Mouse (Mus musculus) heart, embryonic 15.5 days (tissue): Measurements from ENCODE around the gene Gpr142. TPM values are rescaled to one million over a fixed set of nuclear protein-coding genes. Genes with fewer than 3 reads are reported as not detected.

Experiments used
- ATAC-seq: fragments of 200-750 bp; cut with Nextera tagmentation; replicated peaks from 2 replicates; pipeline ENCODE4 v1.8.0; 2017; ENCODE audit warnings: low read depth, moderate TSS enrichment; ENCODE audit not compliant: insufficient number of reproducible peaks, insufficient read depth, low FRiP score
- H3K27ac ChIP-seq: fragments of 300-500 bp; sonication (generic); 2 replicates; pipeline ENCODE4 v1.5.1; 2015; ENCODE audit warnings: mild to moderate bottlenecking, inconsistent platforms
- H3K27me3 ChIP-seq: fragments of 300-500 bp; sonication (generic); 2 replicates; pipeline ENCODE4 v1.6.1; 2015; ENCODE audit warnings: inconsistent platforms
- H3K36me3 ChIP-seq: fragments of 300-500 bp; sonication (generic); 2 replicates; pipeline ENCODE4 v1.6.1; 2015; ENCODE audit warnings: mild to moderate bottlenecking, inconsistent platforms
- H3K4me1 ChIP-seq: fragments of 300-500 bp; sonication (generic); replicated peaks from 2 replicates; pipeline ENCODE4 v1.6.1; 2015; ENCODE audit warnings: inconsistent platforms
- H3K4me2 ChIP-seq: fragments of 300-500 bp; sonication (generic); 2 replicates; pipeline ENCODE4 v1.6.1; 2015; ENCODE audit warnings: inconsistent platforms, mild to moderate bottlenecking, moderate library complexity
- H3K4me3 ChIP-seq: fragments of 300-500 bp; sonication (generic); 2 replicates; pipeline ENCODE4 v1.5.1; 2015; ENCODE audit warnings: mild to moderate bottlenecking, inconsistent platforms
- H3K9ac ChIP-seq: fragments of 300-500 bp; sonication (generic); 2 replicates; pipeline ENCODE4 v1.6.1; 2015; ENCODE audit warnings: mild to moderate bottlenecking, inconsistent platforms
- H3K9me3 ChIP-seq: fragments of 300-500 bp; sonication (generic); replicated peaks from 2 replicates; pipeline ENCODE4 v1.6.1; 2016; ENCODE audit warnings: inconsistent platforms
- WGBS: fragments of 180-500 bp; shearing (Covaris S2); methylation state at CpG from one replicate; pipeline ENCODE4 v1.1.7; 2015; ENCODE audit warnings: mixed read lengths; 5-methylcytosine and 5-hydroxymethylcytosine counted together
- polyA plus RNA-seq: library from polyadenylated mRNA; unstranded; fragments of >200 nt; fragmentation: Nextera tagmentation; extraction: Ambion mirVana; gene quantifications from 2 replicates; pipeline ENCODE4 v1.2.1, GENCODE M21; 2015

Gene Gpr142
- polyA plus RNA-seq, 1 experiment from 2014 or later, result not detected

DNA sequence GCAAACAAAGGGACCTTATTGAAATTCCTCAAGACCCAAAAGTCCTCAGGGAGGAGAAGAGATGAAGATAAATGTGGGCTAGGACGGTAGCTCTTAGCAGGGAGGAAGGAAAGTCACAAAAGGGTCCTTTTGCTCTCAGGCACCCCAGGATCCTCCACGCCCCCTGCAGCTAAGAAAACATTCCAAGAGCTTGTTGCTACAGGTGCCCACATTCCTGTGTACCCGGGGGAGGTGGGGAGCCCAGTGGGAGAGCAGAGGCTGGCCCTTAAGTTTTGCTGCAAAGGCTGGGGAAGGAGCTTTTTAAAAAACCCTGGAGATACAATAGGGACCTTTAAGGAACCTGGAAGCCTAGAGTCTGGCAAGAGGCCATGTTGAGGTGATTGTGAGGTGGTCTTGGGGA, 21.7 kb downstream of the Gpr142 start:
- H3K4me3 ChIP-seq, result no peak overlapping the region
- no peak overlapping the region for H3K4me2 ChIP-seq
- H3K27ac ChIP-seq, result no peak overlapping the region
- no peaks in the 10 kb centered on the region for H3K36me3 ChIP-seq
- no peaks in the 10 kb centered on the region for H3K27me3 ChIP-seq
- H3K9ac ChIP-seq, result no peak overlapping the region
- H3K9me3 ChIP-seq, result no peaks in the 10 kb centered on the region
- WGBS, result 51% methylated on average over 3 of the region's 3 CpGs
- peaks cover 12% of the 10 kb centered on the region for H3K4me1 ChIP-seq
- no peak for ATAC-seq

DNA sequence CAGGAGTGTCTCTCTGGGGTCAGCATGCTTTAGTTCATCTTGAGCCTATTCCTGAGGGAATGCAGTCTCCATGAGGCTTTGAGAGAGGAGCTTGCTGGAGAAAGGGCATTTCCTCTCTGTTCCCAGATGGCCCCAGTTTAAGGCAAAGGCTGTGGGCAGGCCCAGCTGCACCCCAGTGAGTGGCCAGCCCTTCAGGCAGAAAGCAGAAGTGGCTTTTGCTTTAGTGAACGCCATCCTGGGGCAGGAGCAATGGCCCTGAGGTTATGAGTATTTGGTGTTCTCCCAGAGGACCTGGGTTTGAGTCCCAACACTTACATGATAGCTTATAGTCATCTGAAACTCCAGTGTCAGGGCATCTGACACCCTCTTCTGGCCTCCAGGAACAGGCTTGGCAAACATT, 22.6 kb downstream of the Gpr142 start:
- no peak overlapping the region for H3K27ac ChIP-seq
- WGBS, result 74% methylated on average over 1 of the region's 1 CpGs
- H3K27me3 ChIP-seq, result no peaks in the 10 kb centered on the region

DNA sequence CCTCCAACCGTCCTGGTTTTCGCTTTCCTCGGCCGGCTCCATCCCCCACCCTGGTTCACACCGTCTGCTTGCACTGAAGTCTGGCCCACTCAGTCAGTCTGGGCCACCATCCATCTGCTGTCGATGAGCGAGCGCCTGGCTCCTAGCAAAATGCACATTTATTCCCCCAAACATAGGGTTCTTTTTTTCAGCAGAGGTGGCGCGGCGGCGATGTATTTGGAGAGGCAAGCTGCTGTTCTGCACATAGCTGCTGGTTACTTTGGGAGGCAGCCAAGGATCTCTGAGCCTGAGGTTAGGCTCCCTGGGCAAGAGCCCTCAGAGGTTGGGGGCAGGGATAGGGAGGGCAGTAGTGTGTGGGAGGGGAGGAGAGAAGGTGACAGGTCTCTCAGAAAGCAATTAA, 24.0 kb downstream of the Gpr142 start:
- H3K27ac ChIP-seq, result peak overlapping the region; percentile 39
- no peak overlapping the region for H3K9ac ChIP-seq
- no peaks in the 10 kb centered on the region for H3K27me3 ChIP-seq
- no peaks in the 10 kb centered on the region for H3K9me3 ChIP-seq
- ATAC-seq, result peak; percentile 44; the same call in 1 of the 2 replicates
- WGBS, result 49% methylated on average over 12 of the region's 12 CpGs
- peak overlapping the region; percentile 27 for H3K4me2 ChIP-seq
- no peaks in the 10 kb centered on the region for H3K36me3 ChIP-seq
- no peak overlapping the region for H3K4me3 ChIP-seq
- H3K4me1 ChIP-seq, result peaks cover 12% of the 10 kb centered on the region

More for the DNA sequence above, 22.6 kb downstream of the Gpr142 start:
- no peaks in the 10 kb centered on the region for H3K36me3 ChIP-seq
- H3K9ac ChIP-seq, result no peak overlapping the region
- no peak overlapping the region for H3K4me3 ChIP-seq
- H3K4me1 ChIP-seq, result peaks cover 12% of the 10 kb centered on the region
- ATAC-seq, result no peak
- H3K4me2 ChIP-seq, result no peak overlapping the region
- no peaks in the 10 kb centered on the region for H3K9me3 ChIP-seq

DNA sequence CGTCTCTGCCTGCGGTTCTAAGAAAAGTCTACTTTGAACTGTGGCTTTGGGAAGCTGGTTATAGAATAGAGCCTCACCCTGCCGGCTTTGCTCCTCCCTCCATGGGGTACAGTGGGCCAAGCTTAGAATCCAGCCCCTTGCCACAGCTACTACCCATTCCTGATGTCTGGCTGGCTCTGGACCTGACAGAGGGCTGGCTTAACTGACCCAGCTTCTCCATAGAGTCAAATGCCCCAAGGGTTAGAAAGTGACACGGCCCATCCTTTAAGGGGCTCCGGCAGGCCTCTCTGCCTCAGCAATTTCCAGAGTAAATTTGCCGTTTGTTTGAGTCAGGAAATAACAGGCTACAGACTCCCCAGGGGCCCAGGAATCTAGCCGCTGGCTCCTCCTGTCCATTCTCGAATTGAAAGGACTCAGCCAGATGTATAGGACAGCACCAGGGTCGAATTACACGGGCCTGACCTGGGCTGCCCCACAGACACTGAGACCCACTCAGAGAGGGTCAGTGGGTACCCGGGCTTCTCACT, 24.5 kb downstream of the Gpr142 start:
- Histone ChIP-seq H3K36me3 (no peaks in the 10 kb centered on the region), H3K27me3 (no peaks in the 10 kb centered on the region), H3K4me2 (peak overlapping the region; percentile 27; the same call in 1 of the 2 replicates), H3K4me1 (peaks cover 12% of the 10 kb centered on the region), H3K27ac (peak overlapping the region; percentile 39), H3K9me3 (no peaks in the 10 kb centered on the region), H3K4me3 (no peak overlapping the region), H3K9ac (no peak overlapping the region)
- WGBS, result 20% methylated on average over 11 of the region's 11 CpGs
- no peak for ATAC-seq

DNA sequence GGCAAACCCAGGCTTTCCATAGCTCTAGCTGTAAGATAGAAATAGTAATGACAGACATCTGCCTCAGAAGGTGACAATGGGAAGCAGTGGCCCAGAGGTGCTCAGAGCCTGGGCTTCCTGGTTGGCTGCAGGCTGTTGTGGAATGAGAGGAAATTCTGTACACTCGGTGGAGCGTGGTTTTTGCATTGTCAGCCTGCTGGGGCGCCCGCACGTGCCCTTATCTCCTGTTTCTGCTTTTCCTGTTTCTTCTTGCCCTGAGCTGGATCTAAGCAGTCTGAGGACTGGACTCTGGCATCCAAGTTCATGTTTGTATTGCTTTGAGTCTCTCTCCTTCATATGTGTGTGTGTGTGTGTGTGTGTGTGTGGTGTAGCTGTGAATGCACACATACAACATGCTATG, 28.0 kb downstream of the Gpr142 start:
- Histone ChIP-seq H3K9me3 (no peaks in the 10 kb centered on the region), H3K4me1 (peaks cover 33% of the 10 kb centered on the region), H3K9ac (no peak overlapping the region), H3K36me3 (no peaks in the 10 kb centered on the region), H3K27me3 (no peaks in the 10 kb centered on the region), H3K27ac (no peak overlapping the region; the same call in 1 of the 2 replicates), H3K4me2 (no peak overlapping the region), H3K4me3 (no peak overlapping the region)
- ATAC-seq, result no peak
- 24% methylated on average over 5 of the region's 5 CpGs for WGBS

DNA sequence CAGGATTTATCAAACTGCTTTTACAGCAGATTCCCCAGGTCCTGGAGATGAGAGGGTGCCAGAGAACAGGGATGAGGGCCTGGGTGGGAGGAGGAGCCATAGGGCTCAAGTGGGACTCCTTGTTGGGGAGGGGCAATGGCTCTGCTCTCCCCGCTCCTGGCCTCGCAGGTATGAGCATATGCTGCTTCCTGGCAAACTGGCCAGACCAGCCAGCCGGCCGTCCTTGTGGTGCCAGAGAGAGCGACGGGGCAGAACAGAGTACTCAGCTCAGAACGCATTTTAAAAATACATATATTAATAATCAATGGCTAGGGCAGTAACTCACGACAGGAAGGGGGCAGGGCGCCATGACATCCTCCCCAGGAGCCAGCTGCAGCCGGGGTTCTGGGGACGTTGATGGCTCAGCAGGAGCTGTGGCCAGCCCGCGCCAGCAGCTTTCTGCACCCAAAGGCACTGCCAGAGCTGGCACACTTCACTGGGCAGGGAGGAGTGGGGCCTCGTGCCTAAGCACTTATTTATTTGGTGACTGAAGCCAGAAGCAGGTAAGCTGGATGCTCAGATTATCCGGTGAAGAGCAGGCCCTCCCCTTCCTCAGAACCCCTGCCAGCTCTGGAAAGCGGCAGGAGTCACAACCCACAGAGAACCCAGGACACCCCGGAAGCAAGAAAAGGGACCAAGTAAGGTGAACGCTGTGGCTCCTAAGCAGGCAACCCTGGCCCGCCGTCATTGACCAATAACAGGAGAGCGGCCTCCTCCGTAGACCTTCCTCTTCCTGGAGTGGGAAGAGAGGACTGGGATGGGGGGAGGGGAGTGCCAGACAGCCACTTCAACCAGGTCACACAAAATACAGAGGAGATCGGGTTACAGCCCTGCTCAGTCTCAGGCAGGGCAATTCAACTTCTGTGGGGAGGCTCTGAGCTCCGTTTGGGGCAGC, 31.0 kb downstream of the Gpr142 start:
- Histone ChIP-seq H3K9me3 (no peaks in the 10 kb centered on the region), H3K27ac (peak overlapping the region; percentile 92), H3K36me3 (no peaks in the 10 kb centered on the region), H3K4me1 (peaks cover 26% of the 10 kb centered on the region), H3K27me3 (no peaks in the 10 kb centered on the region), H3K4me2 (peak overlapping the region; percentile 79), H3K9ac (peak overlapping the region; percentile 51), H3K4me3 (peak overlapping the region; percentile 46)
- ATAC-seq, result peak; percentile 87
- 6% methylated on average over 24 of the region's 24 CpGs for WGBS

DNA sequence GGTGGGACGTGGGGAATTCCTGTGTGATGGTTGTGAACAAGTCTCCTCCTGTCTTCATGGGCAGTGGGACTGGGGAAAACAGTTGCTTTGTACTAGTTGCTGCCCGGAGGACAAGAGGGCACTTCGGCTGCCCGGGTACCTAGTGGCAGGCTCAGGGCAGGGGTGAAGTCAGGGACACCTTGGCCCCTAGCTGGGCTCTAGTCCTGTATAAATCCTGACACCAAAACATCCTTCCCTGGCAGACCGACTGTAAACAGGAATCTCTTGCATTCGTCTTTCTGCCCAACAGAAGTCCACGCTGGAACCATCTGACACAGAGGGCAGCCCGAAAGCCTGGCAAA, 31.7 kb downstream of the Gpr142 start:
- H3K4me3 ChIP-seq, result peak overlapping the region; percentile 46
- peaks cover 26% of the 10 kb centered on the region for H3K4me1 ChIP-seq
- H3K27me3 ChIP-seq, result no peaks in the 10 kb centered on the region
- peak overlapping the region; percentile 92 for H3K27ac ChIP-seq
- WGBS, result 26% methylated on average over 8 of the region's 8 CpGs
- H3K4me2 ChIP-seq, result peak overlapping the region; percentile 79
- ATAC-seq, result no peak; the same call in 1 of the 2 replicates
- no peaks in the 10 kb centered on the region for H3K9me3 ChIP-seq
- H3K9ac ChIP-seq, result no peak overlapping the region; the same call in 1 of the 2 replicates
- no peaks in the 10 kb centered on the region for H3K36me3 ChIP-seq

DNA sequence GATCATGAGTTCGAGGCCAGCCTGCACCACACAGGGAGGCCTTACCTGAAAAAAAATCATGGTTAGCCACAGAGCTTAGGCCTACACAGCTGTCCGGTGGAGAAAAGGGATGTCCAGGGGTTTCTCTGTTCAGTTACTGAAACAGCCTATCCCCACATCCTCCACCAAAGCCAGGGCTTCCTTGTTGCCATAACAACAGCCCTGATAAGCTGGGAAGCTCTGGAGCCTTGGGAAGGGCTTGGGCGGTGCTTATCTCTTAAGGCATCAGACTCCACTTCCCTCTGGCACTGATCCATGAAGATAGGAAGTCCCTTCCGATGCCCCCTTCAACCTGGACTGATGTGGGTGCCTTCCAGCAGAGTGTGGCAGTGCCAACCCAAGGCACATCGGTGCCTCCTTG, 34.4 kb downstream of the Gpr142 start:
- WGBS, result 43% methylated on average over 5 of the region's 5 CpGs
- Histone ChIP-seq H3K36me3 (no peaks in the 10 kb centered on the region), H3K9me3 (no peaks in the 10 kb centered on the region), H3K27ac (no peak overlapping the region), H3K9ac (no peak overlapping the region), H3K4me2 (no peak overlapping the region), H3K4me3 (no peak overlapping the region), H3K27me3 (no peaks in the 10 kb centered on the region), H3K4me1 (peaks cover 30% of the 10 kb centered on the region)
- no peak for ATAC-seq

DNA sequence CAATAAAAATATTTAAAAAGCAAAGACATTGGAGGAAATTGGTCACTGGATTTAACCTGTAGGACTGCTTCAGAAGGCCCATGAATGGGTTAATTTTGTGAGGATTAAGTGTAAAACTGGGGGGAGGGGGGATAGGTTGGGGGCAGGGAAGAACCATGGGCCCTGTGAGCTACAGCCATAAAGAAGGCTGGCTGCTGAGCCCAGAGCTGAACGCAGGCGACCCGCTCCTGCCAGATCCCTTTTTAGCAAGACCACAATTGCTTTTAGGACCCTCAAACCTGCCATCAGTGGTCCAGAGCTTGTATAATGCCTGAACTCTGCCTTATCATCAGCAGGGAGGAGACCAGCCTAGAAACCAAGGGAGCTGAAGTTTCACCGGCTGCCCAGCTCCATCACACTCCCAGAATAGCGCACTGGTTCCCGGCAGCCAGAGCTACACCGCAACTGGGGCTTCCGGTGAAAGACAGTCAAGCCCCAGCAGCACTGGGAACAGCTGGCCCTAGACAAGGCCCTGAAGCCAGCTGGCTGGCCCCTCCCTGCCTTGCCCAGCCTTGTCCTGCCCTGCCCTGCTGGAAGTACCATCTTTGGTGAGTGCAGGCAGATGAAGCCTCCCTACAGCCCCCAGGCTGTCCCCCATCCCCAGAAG, 45.2 kb downstream of the Gpr142 start:
- Histone ChIP-seq H3K9ac (no peak overlapping the region), H3K4me2 (0 out of 2 replicates have a peak overlapping the region, but pooled peaks have one; percentile 33), H3K36me3 (no peaks in the 10 kb centered on the region), H3K4me3 (no peak overlapping the region), H3K4me1 (peaks cover 18% of the 10 kb centered on the region), H3K27me3 (0 out of 2 replicates have a peak, but pooled peaks cover 2% of the 10 kb centered on the region), H3K9me3 (no peaks in the 10 kb centered on the region), H3K27ac (peak overlapping the region; percentile 80)
- 6% methylated on average over 8 of the region's 8 CpGs for WGBS
- ATAC-seq, result peak; percentile 86

DNA sequence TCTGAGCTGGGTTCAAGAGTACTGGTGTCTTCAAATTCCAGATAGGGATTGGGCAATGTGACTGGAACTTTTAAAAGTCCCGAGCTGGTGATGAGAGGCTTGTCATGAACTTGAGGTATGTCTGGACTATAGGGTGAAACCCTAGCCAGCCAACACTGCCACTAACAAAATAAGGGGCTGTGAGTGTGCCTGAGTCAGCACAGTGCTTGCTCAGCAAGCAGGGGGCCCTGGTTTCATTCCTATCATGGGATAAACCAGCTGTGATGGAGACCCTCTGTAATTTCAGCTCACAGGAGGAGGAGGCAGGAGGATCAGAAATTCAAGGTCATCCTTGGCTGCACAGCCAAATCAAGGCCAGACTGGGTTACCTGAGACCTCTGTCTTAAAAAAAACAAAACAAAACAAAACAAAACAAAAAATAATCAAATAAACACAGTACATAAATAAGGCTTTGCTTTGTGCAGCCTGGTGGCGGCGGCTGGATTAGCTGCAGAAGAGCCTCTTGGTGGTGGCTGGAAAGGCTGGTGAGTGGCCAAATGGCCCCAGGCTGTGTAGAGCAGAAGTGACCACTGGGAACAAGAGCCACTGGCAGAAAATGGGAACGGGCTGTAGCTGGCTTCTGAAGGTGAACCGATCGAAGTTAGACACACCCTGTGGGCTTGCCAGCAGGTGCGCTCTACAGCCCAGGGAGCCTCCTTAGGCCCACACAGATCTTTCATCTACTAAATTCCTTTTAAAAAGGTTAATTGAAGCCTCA, 45.9 kb downstream of the Gpr142 start:
- no peak overlapping the region for H3K9ac ChIP-seq

DNA sequence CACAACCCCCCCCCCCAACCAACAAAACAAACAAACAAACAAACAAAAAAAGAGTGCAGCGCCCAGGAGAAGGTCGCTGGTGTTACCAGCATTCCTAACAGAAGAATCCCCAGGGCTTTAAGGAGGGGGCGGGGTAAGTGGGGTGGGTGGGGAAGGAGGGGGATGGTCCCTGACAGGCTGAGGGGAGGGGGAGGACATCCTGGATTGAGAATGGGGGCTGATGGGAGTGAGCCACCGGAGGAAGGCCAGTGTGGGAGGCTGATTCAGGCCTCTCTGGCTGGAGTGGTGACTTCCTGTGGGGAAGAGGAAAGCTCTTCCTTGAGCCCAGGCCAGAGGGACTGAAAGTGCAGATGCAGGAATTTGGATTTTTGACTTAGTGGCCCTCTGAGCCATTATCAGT, 47.6 kb downstream of the Gpr142 start:
- no peak overlapping the region for H3K27ac ChIP-seq
- H3K4me2 ChIP-seq, result no peak overlapping the region
- H3K4me3 ChIP-seq, result no peak overlapping the region
- no peaks in the 10 kb centered on the region for H3K9me3 ChIP-seq
- H3K27me3 ChIP-seq, result peaks cover 10% of the 10 kb centered on the region; the same call in 1 of the 2 replicates
- peaks cover 32% of the 10 kb centered on the region for H3K4me1 ChIP-seq
- H3K36me3 ChIP-seq, result no peaks in the 10 kb centered on the region
- WGBS, result 62% methylated on average over 4 of the region's 4 CpGs
- H3K9ac ChIP-seq, result no peak overlapping the region
- no peak for ATAC-seq

More for the DNA sequence above, 45.9 kb downstream of the Gpr142 start:
- Histone ChIP-seq H3K27ac (peak overlapping the region; percentile 80), H3K9me3 (no peaks in the 10 kb centered on the region), H3K27me3 (peaks cover 9% of the 10 kb centered on the region; the same call in 1 of the 2 replicates), H3K4me3 (no peak overlapping the region), H3K4me2 (no peak overlapping the region), H3K4me1 (peaks cover 18% of the 10 kb centered on the region), H3K36me3 (no peaks in the 10 kb centered on the region)
- ATAC-seq, result no peak
- WGBS, result 74% methylated on average over 7 of the region's 7 CpGs
